Mouse (Mus musculus): ENCODE data around the gene Il20.

DNA sequence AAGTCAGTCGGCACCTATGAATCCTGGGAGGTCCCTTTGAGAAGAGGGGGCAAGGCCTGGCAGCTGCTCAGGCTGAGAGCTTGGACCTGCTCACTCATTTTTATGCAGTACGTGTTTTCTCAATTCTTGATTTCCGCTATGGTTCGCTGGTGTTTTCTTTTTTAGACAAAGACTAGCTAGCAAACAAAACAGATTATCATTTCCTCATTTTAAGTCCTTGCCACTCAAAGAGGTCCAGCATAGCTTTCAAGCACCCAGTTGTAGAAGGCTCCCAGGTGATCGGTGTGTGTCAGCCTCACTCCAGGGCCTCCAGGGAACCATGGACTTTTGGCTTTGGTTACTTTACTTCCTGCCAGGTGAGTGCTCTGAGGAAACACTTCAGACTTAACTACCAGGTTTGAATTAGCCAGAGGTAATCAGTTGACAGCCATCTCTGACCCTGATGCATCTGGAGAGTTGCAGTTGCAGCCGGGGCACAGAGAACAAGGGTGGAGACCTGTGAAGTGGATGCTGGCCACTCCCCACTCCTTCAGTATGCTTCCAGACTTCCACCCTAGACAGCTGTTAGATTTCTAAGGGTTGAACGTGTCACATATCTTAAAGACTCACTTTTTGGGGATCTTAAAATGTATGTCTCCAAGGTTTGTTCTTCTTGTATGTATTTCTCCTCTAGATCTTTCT lies 45.6 kb downstream of the Il20 start, which contains the start of gene Fcmr:
- no peak for TF ChIP-seq CTCF (IDR thresholded peaks at IDR 0.05; ENCODE audit: borderline replicate concordance, insufficient read depth, low read length)
- no peak for TF ChIP-seq POLR2A (IDR thresholded peaks at IDR 0.05; ENCODE audit: low read depth, low read length)
